Mouse (Mus musculus): Measurements from ENCODE around the gene Trim50. TPM values are rescaled to one million over a fixed set of nuclear protein-coding genes. Genes with fewer than 3 reads are reported as not detected.

The Trim50 gene
- not detected in 4 replicates for total RNA-seq (2023; ENCODE audit: inconsistent age)

DNA sequence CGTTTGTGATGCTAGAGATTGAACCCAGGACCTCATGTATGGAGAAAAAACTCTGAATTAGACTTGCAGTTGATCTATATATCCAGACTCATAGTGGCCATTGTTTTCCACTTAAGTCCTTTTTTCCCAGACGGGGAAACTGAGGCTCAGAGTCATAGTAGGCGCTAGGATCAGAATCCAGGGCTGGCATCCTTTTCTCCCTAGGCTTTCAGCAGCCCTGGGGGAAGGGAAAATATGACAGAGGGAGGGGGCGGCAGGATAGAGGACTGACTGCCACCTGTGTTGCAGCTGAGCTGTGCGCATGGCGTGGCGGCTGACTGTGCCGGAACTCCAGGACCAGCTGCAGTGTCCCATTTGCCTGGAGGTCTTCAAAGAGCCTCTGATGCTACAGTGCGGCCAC, at the start of gene Trim50:
Gene Trim50 (plus strand): TSS at position 301 of the 400 bp plus-strand sequence.

DNA sequence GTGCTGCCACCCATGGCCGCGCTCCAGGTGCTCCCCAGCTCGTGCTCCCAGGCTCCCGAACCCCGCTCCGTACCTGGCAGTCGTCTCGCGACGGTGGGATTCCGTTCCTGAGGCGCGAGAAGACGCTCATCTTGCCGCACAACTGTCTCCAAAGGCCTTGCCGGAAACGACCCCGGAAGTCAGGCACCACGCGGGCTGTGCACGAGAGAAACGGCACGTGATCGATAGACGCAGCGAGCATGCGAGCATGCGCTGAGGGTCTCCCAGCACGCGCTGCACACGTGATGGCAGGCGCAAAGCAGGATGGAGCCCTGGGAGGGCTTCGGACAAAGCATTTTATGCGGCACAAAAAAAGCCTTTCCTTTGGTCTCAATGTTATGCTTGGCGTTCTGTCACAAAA, 3.2 kb upstream of the Trim50 start, which contains the start of gene Fkbp6:
Gene Fkbp6 (minus strand): TSS at position 183 of the 400 bp plus-strand sequence.

DNA sequence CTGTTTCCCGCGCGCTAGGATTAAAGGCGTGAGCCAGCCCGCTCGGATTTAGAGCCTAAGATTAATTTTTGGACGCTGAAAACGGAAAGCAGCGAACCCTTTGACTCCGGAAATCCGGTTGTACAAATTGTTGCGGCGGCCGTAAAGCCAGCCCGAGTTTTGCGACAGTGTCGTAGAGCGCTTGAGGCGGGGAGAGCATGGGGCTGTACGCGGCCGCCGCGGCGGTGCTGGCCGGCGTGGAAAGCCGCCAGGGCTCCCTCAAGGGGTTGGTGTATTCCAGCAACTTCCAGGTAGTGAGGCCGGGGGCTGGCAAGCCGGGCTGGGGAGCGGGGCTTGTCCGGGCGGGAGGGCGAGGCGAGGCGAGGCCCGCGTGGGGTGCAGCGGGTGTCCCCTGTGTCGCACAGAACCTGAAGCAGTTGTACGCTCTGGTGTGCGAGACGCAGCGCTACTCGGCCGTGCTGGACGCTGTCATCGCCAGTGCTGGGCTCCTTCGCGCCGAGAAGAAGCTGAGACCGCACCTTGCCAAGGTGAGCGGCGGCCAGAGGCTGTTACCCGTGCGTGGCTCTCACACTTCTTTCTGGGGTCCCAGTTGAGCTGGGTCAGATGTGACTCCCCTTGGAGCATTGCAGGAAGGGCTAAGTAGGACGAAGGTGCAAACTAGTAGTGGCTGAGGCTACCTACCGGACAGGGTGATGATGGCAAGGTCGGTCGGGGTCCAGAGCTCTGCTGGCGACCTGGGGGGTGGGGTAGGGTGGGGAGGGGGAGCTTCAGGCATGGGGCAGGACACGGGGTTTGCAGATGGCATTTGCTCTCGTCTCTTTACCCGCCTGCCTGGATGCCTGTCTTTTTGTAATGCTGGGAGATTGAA, 16.9 kb downstream of the Trim50 start, which contains the start of gene Nsun5:
Gene Nsun5 (plus strand): TSS at position 167 of the 868 bp plus-strand sequence.

DNA sequence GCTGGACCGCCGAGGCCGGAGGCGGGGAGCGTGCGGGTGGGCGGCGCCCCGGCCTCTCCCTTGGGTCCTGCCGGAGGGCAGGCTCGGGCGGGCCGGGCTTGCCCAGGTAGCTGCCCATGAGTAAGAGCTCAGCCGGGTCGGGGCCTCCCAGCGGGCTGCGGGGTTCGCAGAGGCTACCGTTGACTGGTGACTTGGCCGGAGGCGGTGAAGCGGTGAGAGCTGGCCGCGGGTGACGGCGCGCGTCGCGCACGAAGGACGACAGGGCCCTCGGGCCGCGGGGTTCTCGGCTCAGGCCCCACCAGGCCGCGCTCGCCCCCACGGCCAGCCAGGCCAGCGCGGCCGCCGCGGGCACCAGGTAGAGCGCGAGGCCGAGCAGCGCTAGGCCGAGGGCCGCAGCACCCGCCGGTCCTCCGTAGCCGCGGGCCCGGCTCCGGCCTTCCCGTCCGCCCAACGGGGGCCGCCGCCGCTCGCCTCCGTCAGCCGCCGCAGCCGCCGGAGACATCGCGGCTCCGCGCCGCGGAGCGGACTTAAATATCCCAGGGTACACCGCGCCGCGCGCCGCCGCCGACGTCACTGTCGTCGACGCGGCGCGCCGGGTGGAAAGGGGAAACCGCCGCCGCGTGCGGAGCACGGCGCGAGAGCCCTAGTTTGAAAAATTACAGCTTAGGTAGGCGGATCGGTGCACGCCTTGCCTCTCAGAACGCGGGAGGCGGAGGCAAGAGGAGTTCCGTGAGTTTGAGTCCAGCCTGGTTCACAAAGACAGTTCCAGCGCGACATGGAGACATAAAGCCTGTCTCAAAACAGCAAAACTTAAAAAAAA, 41.1 kb downstream of the Trim50 start, which contains the start of gene Pom121:
Gene Pom121 (minus strand): TSS at position 543 of the 820 bp plus-strand sequence.

Other genes with a start within 250 kb of the Trim50 start
- 15.9 to 23.0 TPM (median 17.9 TPM) in 4 replicates for gene Tbl2, start 203.6 kb upstream of the Trim50 start, total RNA-seq (2023; ENCODE audit: inconsistent age)
- gene Bcl7b, start 185.0 kb upstream of the Trim50 start, total RNA-seq (2023; ENCODE audit: inconsistent age), result 75.5 to 78.3 TPM (median 76.9 TPM) in 4 replicates
- 104 to 111 TPM (median 109 TPM) in 4 replicates for gene Baz1b, start 166.0 kb upstream of the Trim50 start, total RNA-seq (2023; ENCODE audit: inconsistent age)
- gene Fzd9, start 102.1 kb upstream of the Trim50 start, total RNA-seq (2023; ENCODE audit: inconsistent age), result 0.29 to 0.66 TPM (median 0.61 TPM) in 3 of 4 replicates, not detected in the other
- gene Fkbp6, start 3.3 kb upstream of the Trim50 start, total RNA-seq (2023; ENCODE audit: inconsistent age), result 0.42 TPM in 1 of 4 replicates, not detected in the others
- 32.8 to 38.3 TPM (median 33.9 TPM) in 4 replicates for gene Nsun5, start 16.7 kb downstream of the Trim50 start, total RNA-seq (2023; ENCODE audit: inconsistent age)
- 56.7 to 63.2 TPM (median 58.0 TPM) in 4 replicates for gene Pom121, start 41.3 kb downstream of the Trim50 start, total RNA-seq (2023; ENCODE audit: inconsistent age)
- 32.9 to 39.9 TPM (median 34.9 TPM) in 4 replicates for gene Hip1, start 191.8 kb downstream of the Trim50 start, total RNA-seq (2023; ENCODE audit: inconsistent age)
- gene Ccl26, start 210.3 kb downstream of the Trim50 start, total RNA-seq (2023; ENCODE audit: inconsistent age), result not detected in 4 replicates
- gene Ccl24, start 219.8 kb downstream of the Trim50 start, total RNA-seq (2023; ENCODE audit: inconsistent age), result 0.42 to 1.4 TPM (median 1.2 TPM) in 3 of 4 replicates, not detected in the other